Mouse (Mus musculus): ENCODE measurements around the gene Slc2a6. TPM values are rescaled to one million over a fixed set of nuclear protein-coding genes. Genes with fewer than 3 reads are reported as not detected.

The Slc2a6 gene
- polyA plus RNA-seq, 1 experiment from 2014 or later = 0.72 TPM

DNA sequence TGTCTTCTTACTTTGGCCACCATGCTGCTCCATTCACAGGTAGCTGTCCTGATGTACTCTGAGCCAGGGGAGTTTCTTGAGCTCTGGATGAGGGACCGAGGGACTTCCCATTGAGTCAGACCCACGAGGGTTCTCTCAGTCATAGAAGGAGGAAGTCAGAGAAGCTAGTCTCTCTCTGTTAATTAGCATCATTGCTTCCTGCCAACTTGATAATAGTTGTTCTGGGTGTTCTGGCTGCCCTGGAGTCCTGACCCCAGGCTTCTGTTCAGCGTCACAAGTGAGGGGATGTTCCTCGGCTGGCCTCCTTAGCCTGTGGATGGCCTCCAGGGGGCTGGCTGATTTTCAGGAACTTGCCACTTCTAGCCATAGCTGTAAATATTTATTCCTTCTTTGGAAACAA, 53.8 kb downstream of the Slc2a6 start:
- H3K4me2 ChIP-seq (ENCODE audit: low read depth, severe bottlenecking) = no peak overlapping the region
- no peaks in the 10 kb centered on the region for H3K36me3 ChIP-seq (ENCODE audit: control insufficient read depth, insufficient read depth, low read length)
- no peaks in the 10 kb centered on the region for H3K27me3 ChIP-seq (ENCODE audit: control insufficient read depth, insufficient read depth, low read length)
- H3K9ac ChIP-seq (ENCODE audit: low read length) = no peak overlapping the region
- no peak overlapping the region for H3K4me3 ChIP-seq (ENCODE audit: low read depth, low read length)
- H3K4me1 ChIP-seq (ENCODE audit: control insufficient read depth, insufficient read depth, low read length) = no peaks in the 10 kb centered on the region
- WGBS = 27% methylated on average over 4 of the region's 4 CpGs
- ATAC-seq (ENCODE audit: insufficient number of reproducible peaks, low FRiP score, low TSS enrichment, low read depth) = no peak
- no peak for DNase-seq (ENCODE audit: low spot score)
- no peak overlapping the region for H3K27ac ChIP-seq (replicated peaks; ENCODE audit: low read depth, low read length)
- no peaks in the 10 kb centered on the region for H3K9me3 ChIP-seq (ENCODE audit: control insufficient read depth, low read length)

DNA sequence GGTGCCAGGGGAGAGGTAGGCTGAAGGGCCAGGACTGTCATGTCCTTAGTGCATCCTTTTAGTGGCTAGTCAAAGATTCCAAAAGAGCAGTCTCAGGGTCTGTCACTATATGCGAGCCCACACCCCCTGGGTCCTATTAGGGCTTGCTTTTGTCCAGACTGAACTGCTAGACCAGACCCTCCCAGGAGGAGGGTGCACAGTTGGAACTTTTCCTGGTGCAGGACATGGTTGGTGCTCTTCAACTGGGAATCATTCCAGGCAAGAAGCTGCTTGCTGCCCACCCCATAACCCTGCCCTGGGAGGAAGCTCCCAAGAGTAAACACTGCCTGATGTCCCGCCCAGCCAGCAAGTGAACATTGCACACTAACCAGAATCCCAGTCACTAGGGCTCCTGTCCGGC, 54.7 kb downstream of the Slc2a6 start, which contains the start of gene Adamts13:
Gene Adamts13 (plus strand): TSS at position 301 of the 400 bp plus-strand sequence.
- H3K36me3 ChIP-seq (ENCODE audit: control insufficient read depth, insufficient read depth, low read length) = no peaks in the 10 kb centered on the region
- DNase-seq (ENCODE audit: low spot score) = no peak
- H3K4me3 ChIP-seq (ENCODE audit: low read depth, low read length) = no peak within 1 kb of the TSS
- H3K9ac ChIP-seq (ENCODE audit: low read length) = no peak within 1 kb of the TSS
- H3K4me2 ChIP-seq (ENCODE audit: low read depth, severe bottlenecking) = no peak within 1 kb of the TSS
- H3K27me3 ChIP-seq (ENCODE audit: control insufficient read depth, insufficient read depth, low read length) = no peaks in the 10 kb centered on the region
- H3K4me1 ChIP-seq (ENCODE audit: control insufficient read depth, insufficient read depth, low read length) = no peaks in the 10 kb centered on the region
- ATAC-seq (ENCODE audit: insufficient number of reproducible peaks, low FRiP score, low TSS enrichment, low read depth) = no peak
- 77% methylated on average over 3 of the region's 3 CpGs for WGBS
- H3K27ac ChIP-seq (replicated peaks; ENCODE audit: low read depth, low read length) = no peak within 1 kb of the TSS
- H3K9me3 ChIP-seq (ENCODE audit: control insufficient read depth, low read length) = no peaks in the 10 kb centered on the region

Other genes with a start within 250 kb of the Slc2a6 start
- gene Abo, start 163.0 kb downstream of the Slc2a6 start, polyA plus RNA-seq (2014; fragmentation: Nextera tagmentation; extraction: Ambion mirVana) = not detected in 2 replicates
- 15.2 and 16.9 TPM in 2 replicates for gene Surf6, start 125.1 kb downstream of the Slc2a6 start, polyA plus RNA-seq (2014; fragmentation: Nextera tagmentation; extraction: Ambion mirVana)
- 46.7 and 50.7 TPM in 2 replicates for gene Med22, start 117.3 kb downstream of the Slc2a6 start, polyA plus RNA-seq (2014; fragmentation: Nextera tagmentation; extraction: Ambion mirVana)
- 757 and 772 TPM in 2 replicates for gene Rpl7a, start 117.2 kb downstream of the Slc2a6 start, polyA plus RNA-seq (2014; fragmentation: Nextera tagmentation; extraction: Ambion mirVana)
- gene Surf2, start 111.6 kb downstream of the Slc2a6 start, polyA plus RNA-seq (2014; fragmentation: Nextera tagmentation; extraction: Ambion mirVana) = 42.2 and 45.1 TPM in 2 replicates
- gene Surf1, start 111.5 kb downstream of the Slc2a6 start, polyA plus RNA-seq (2014; fragmentation: Nextera tagmentation; extraction: Ambion mirVana) = 45.0 and 47.8 TPM in 2 replicates
- 194 and 195 TPM in 2 replicates for gene Surf4, start 94.1 kb downstream of the Slc2a6 start, polyA plus RNA-seq (2014; fragmentation: Nextera tagmentation; extraction: Ambion mirVana)
- gene Stkld1, start 94.0 kb downstream of the Slc2a6 start, polyA plus RNA-seq (2014; fragmentation: Nextera tagmentation; extraction: Ambion mirVana) = 0.08 TPM in 1 of 2 replicates, not detected in the other
- 63.0 and 66.3 TPM in 2 replicates for gene Rexo4, start 63.6 kb downstream of the Slc2a6 start, polyA plus RNA-seq (2014; fragmentation: Nextera tagmentation; extraction: Ambion mirVana)
- gene Adamts13, start 54.6 kb downstream of the Slc2a6 start, polyA plus RNA-seq (2014; fragmentation: Nextera tagmentation; extraction: Ambion mirVana) = 0.05 and 0.06 TPM in 2 replicates
- 86.7 and 92.9 TPM in 2 replicates for gene Cacfd1, start 18.1 kb downstream of the Slc2a6 start, polyA plus RNA-seq (2014; fragmentation: Nextera tagmentation; extraction: Ambion mirVana)
- 5.7 and 6.2 TPM in 2 replicates for gene Mymk, start 44.2 kb upstream of the Slc2a6 start, polyA plus RNA-seq (2014; fragmentation: Nextera tagmentation; extraction: Ambion mirVana)
- gene Adamtsl2, start 51.4 kb upstream of the Slc2a6 start, polyA plus RNA-seq (2014; fragmentation: Nextera tagmentation; extraction: Ambion mirVana) = 9.4 and 10.2 TPM in 2 replicates
- 0.71 and 1.3 TPM in 2 replicates for gene Fam163b, start 114.5 kb upstream of the Slc2a6 start, polyA plus RNA-seq (2014; fragmentation: Nextera tagmentation; extraction: Ambion mirVana)
- 0.05 TPM in 1 of 2 replicates, not detected in the other for gene Dbh, start 137.2 kb upstream of the Slc2a6 start, polyA plus RNA-seq (2014; fragmentation: Nextera tagmentation; extraction: Ambion mirVana)
- 3.0 and 3.5 TPM in 2 replicates for gene Sardh, start 220.3 kb upstream of the Slc2a6 start, polyA plus RNA-seq (2014; fragmentation: Nextera tagmentation; extraction: Ambion mirVana)